Mouse (Mus musculus) lung, embryonic 15.5 days (tissue): ENCODE measurements around the gene St7. TPM values are rescaled to one million over a fixed set of nuclear protein-coding genes. Genes with fewer than 3 reads are reported as not detected.

Source experiments
- ATAC-seq: fragments of 200-750 bp; cut with Nextera tagmentation; 2 replicates; pipeline ENCODE4 v1.8.0; 2017; ENCODE audit warnings: moderate number of reproducible peaks, borderline replicate concordance; ENCODE audit not compliant: low FRiP score, low TSS enrichment; ENCODE audit errors: extremely low read depth
- H3K27ac ChIP-seq: fragments of 300-500 bp; sonication (generic); 2 replicates; pipeline ENCODE4 v1.5.1; 2015; ENCODE audit warnings: moderate library complexity, mild to moderate bottlenecking, inconsistent platforms
- H3K27me3 ChIP-seq: fragments of 300-500 bp; sonication (generic); 2 replicates; pipeline ENCODE4 v1.6.1; 2015; ENCODE audit warnings: inconsistent platforms
- H3K36me3 ChIP-seq: fragments of 300-500 bp; sonication (generic); 2 replicates; pipeline ENCODE4 v1.6.1; 2015; ENCODE audit warnings: inconsistent platforms
- H3K4me1 ChIP-seq: fragments of 300-500 bp; sonication (generic); 2 replicates; pipeline ENCODE4 v1.6.1; 2015; ENCODE audit warnings: inconsistent platforms
- H3K4me2 ChIP-seq: fragments of 300-500 bp; sonication (generic); 2 replicates; pipeline ENCODE4 v1.6.1; 2015; ENCODE audit warnings: inconsistent platforms, mild to moderate bottlenecking, moderate library complexity
- H3K4me3 ChIP-seq: fragments of 300-500 bp; sonication (generic); 2 replicates; pipeline ENCODE4 v1.5.1; 2015; ENCODE audit warnings: mild to moderate bottlenecking, inconsistent platforms
- H3K9ac ChIP-seq: fragments of 300-500 bp; sonication (generic); 2 replicates; pipeline ENCODE4 v1.6.1; 2015; ENCODE audit warnings: inconsistent platforms
- H3K9me3 ChIP-seq: fragments of 300-500 bp; sonication (generic); 2 replicates; pipeline ENCODE4 v1.6.1; 2016; ENCODE audit warnings: inconsistent platforms
- WGBS: fragments of 180-500 bp; shearing (Covaris S2); methylation state at CpG from one replicate; pipeline ENCODE4 v1.1.7; 2015; 5-methylcytosine and 5-hydroxymethylcytosine counted together
- polyA plus RNA-seq: library from polyadenylated mRNA; unstranded; fragments of >200 nt; fragmentation: Nextera tagmentation; extraction: Ambion mirVana; gene quantifications from 2 replicates; pipeline ENCODE4 v1.2.1, GENCODE M21; 2015

St7 gene
- polyA plus RNA-seq, 1 experiment from 2014 or later, result 44.0 TPM

DNA sequence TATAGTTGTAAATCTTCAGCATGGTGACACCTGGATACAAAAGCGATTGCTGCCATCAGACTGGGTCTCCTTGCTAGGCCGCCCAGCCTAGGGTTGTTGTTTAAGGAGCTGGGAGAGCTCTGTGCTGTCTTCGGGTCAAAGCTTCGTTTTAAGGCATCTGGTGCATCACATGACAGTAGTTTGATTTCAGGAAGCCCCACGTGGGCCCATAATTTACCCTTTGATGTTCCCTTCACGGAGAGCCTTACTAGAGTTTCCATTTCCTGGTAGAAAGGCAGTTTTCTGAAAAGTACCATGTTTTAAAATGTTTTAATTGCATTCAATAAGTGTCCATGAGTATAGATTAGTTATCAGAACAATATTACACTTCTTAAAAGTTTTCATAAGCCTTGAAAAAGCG is 239.1 kb downstream of the St7 start:
- H3K9me3 ChIP-seq, result no peaks in the 10 kb centered on the region
- peaks cover 11% of the 10 kb centered on the region for H3K36me3 ChIP-seq
- no peak overlapping the region for H3K4me2 ChIP-seq
- H3K4me1 ChIP-seq, result peaks cover 21% of the 10 kb centered on the region
- ATAC-seq, result no peak
- H3K27me3 ChIP-seq, result no peaks in the 10 kb centered on the region
- WGBS, result 77% methylated on average over 7 of the region's 7 CpGs
- no peak overlapping the region for H3K27ac ChIP-seq
- no peak overlapping the region for H3K9ac ChIP-seq
- H3K4me3 ChIP-seq, result no peak overlapping the region

DNA sequence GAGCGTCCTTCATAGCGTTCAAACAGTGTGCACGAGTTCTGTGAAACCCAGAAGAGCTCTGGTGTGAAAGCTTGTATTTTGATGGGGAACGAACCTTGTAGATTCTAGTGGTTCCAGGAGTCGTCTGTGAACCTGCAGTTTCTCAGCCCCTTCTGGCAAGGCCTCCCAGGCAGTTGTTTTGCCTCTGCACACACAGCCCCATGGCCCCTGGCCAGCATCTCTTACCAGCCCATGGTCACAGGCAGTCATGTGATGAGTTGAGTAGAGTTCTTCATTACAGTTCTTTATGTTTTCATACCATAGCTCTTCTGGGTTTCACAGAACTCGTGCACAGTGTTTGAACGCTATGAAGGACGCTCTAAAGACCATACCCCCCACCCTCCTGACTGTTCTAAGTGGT is 240.1 kb downstream of the St7 start:
- Histone ChIP-seq H3K9ac (no peak overlapping the region), H3K4me1 (peaks cover 17% of the 10 kb centered on the region), H3K36me3 (peaks cover 11% of the 10 kb centered on the region), H3K4me3 (no peak overlapping the region), H3K27me3 (no peaks in the 10 kb centered on the region), H3K27ac (no peak overlapping the region), H3K4me2 (no peak overlapping the region), H3K9me3 (no peaks in the 10 kb centered on the region)
- no peak for ATAC-seq
- WGBS, result 82% methylated on average over 8 of the region's 8 CpGs

- Histone ChIP-seq H3K9me3 (no peaks in the 10 kb centered on the region), H3K4me1 (peaks cover 19% of the 10 kb centered on the region), H3K27me3 (no peaks in the 10 kb centered on the region), H3K4me3 (no peak overlapping the region), H3K4me2 (no peak overlapping the region), H3K36me3 (peaks cover 10% of the 10 kb centered on the region), H3K9ac (no peak overlapping the region), H3K27ac (no peak overlapping the region)
- 45% methylated on average over 11 of the region's 11 CpGs for WGBS
- ATAC-seq, result no peak
Measured at GRCm38 (mm10) chr6:17938631-17939346, 246.1 kb downstream of the St7 start.

- Histone ChIP-seq H3K4me3 (no peak overlapping the region), H3K4me2 (no peak overlapping the region), H3K9me3 (no peaks in the 10 kb centered on the region), H3K36me3 (no peaks in the 10 kb centered on the region), H3K4me1 (peaks cover 37% of the 10 kb centered on the region), H3K27ac (peak overlapping the region; percentile 73), H3K9ac (no peak overlapping the region), H3K27me3 (no peaks in the 10 kb centered on the region)
- ATAC-seq, result peak; percentile 64
- WGBS, result 50% methylated on average over 2 of the region's 2 CpGs
Measured at GRCm38 (mm10) chr6:17941916-17942315, 249.2 kb downstream of the St7 start.

DNA sequence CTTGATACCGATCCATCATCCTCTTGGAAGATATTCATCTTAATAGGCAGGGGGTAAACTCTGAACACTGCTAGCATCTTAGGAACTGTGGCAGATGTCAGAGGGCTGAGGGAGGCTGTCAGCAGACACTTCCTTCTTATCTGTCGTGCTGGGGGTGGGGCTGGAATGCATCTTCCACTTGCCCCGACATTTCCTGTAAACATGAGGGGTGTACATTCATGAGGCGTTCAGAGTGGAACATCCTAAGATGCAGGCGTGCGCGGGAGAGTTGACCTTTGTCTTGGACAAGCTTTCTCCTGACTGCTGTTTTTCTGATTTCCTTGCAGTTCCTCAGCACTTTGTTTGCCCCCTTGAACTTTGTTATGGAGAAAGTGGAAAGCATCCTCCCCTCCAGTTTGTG is 249.6 kb downstream of the St7 start:
- Histone ChIP-seq H3K4me2 (no peak overlapping the region), H3K4me3 (no peak overlapping the region), H3K9ac (no peak overlapping the region), H3K27me3 (no peaks in the 10 kb centered on the region), H3K27ac (peak overlapping the region; percentile 73), H3K4me1 (peaks cover 40% of the 10 kb centered on the region), H3K9me3 (no peaks in the 10 kb centered on the region), H3K36me3 (no peaks in the 10 kb centered on the region)
- 35% methylated on average over 7 of the region's 7 CpGs for WGBS
- peak; percentile 81 for ATAC-seq

DNA sequence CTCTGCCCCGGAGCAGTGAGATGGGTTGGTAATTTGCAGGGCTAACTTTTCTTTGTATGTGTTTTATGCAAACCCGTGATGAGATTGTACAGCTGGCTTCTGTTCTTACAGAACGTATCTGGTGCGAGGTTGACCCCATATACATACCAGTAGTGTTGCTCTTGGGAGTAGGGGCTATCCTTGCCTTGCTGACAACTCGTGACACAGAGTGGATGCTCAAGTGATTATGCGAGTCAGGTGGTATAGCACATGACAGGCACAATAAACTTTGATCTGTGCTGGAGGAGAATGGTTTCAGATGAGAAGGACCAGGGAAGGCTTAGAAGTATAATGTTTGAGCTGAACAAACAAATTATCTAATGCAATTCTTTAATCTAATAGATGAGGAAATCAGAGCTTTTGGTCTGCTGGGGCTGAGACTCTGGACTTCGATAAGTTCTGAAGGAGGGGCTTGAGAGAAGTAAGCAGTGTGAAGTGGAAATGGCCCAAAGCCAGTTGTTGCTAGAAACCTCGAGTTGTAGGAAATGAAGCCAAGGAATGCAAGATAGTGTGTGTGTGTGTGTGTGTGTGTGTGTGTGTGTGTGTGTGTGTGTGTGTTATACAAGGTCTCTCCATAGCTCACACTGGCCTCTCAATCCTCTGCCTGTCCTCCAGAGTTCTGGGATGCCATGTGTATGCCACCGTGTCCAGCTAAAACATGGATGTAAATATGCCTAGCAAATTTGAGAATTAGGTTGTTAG is 251.3 kb downstream of the St7 start:
- H3K36me3 ChIP-seq, result no peaks in the 10 kb centered on the region
- WGBS, result 23% methylated on average over 9 of the region's 9 CpGs
- peaks cover 38% of the 10 kb centered on the region for H3K4me1 ChIP-seq
- H3K4me2 ChIP-seq, result no peak overlapping the region
- peak overlapping the region; percentile 71 for H3K27ac ChIP-seq
- H3K9me3 ChIP-seq, result no peaks in the 10 kb centered on the region
- H3K4me3 ChIP-seq, result no peak overlapping the region
- ATAC-seq, result peak; percentile 68
- no peak overlapping the region for H3K9ac ChIP-seq
- H3K27me3 ChIP-seq, result no peaks in the 10 kb centered on the region

DNA sequence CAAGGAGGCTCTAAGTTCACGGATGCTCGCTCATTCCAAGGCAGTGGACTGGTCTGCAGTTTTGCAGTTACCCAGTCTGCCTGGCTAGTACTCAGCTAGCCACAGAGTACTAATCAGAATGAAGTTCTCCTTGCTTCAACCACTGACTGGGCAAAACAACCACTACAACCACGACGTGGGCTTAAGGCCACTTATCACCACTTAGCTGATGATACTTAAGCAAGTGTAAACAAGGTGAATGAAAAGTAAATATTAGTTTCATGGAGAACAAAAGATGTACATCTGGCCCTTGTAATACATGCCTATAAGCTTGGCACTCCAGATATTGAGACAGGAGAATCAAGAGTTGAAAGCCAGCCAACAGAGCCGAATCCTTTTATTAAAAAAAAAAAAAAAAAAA is 253.7 kb downstream of the St7 start:
- Histone ChIP-seq H3K4me1 (peaks cover 38% of the 10 kb centered on the region), H3K27ac (no peak overlapping the region), H3K4me2 (no peak overlapping the region), H3K9me3 (no peaks in the 10 kb centered on the region), H3K4me3 (no peak overlapping the region), H3K27me3 (no peaks in the 10 kb centered on the region), H3K9ac (no peak overlapping the region), H3K36me3 (no peaks in the 10 kb centered on the region)
- no peak for ATAC-seq
- 28% methylated on average over 5 of the region's 5 CpGs for WGBS

GRCm38 (mm10) chr6:17947130-17947831 is 254.5 kb downstream of the St7 start:
- peaks cover 36% of the 10 kb centered on the region for H3K4me1 ChIP-seq
- no peak overlapping the region for H3K4me2 ChIP-seq
- H3K36me3 ChIP-seq, result no peaks in the 10 kb centered on the region
- H3K4me3 ChIP-seq, result no peak overlapping the region
- no peaks in the 10 kb centered on the region for H3K27me3 ChIP-seq
- WGBS, result 44% methylated on average over 11 of the region's 11 CpGs
- H3K27ac ChIP-seq, result no peak overlapping the region
- H3K9me3 ChIP-seq, result no peaks in the 10 kb centered on the region
- no peak overlapping the region for H3K9ac ChIP-seq
- no peak for ATAC-seq

DNA sequence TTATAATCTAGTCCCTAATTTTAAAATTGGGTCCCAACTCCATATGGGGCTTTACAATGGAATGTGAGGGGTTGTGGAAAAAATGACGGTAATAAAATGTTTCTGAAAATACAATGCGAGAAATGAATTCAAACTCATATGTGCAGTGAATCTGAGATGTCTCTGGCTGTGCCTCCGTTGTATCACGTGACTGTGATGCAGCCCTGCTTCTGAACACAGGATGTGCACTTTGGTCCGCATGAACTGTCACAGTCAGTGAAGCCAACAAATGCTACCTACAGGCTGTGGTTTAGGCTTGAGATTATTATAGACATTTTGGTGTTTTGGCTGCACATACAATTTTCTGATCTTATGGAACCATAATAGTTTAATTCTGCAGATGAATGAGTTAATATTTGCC is 256.4 kb downstream of the St7 start:
- no peak overlapping the region for H3K27ac ChIP-seq
- no peak overlapping the region for H3K4me3 ChIP-seq
- no peaks in the 10 kb centered on the region for H3K36me3 ChIP-seq
- H3K27me3 ChIP-seq, result no peaks in the 10 kb centered on the region
- H3K9ac ChIP-seq, result no peak overlapping the region
- 79% methylated on average over 5 of the region's 5 CpGs for WGBS
- H3K9me3 ChIP-seq, result no peaks in the 10 kb centered on the region
- H3K4me1 ChIP-seq, result peaks cover 19% of the 10 kb centered on the region
- no peak for ATAC-seq
- H3K4me2 ChIP-seq, result no peak overlapping the region

DNA sequence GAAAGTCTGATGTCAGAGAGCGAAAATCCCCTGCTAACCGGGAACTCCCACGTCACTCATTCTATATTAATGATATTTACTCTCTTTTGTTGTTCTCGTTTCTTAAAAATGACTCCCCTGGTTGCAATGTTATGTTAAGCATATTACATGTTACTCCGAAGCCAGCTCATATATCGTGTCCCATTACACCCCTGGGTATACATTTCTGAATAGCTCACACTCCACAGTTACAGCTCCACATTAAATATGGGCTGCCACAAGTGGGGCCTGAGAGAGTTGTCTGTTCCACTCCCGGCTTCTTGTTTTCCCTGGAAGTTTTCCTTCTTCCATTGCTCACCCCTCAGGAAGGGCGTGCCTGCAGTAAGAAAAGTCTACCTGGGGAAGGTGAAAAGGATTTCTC is 259.0 kb downstream of the St7 start:
- ATAC-seq, result no peak
- Histone ChIP-seq H3K9ac (no peak overlapping the region), H3K27me3 (no peaks in the 10 kb centered on the region), H3K36me3 (no peaks in the 10 kb centered on the region), H3K9me3 (no peaks in the 10 kb centered on the region), H3K4me1 (0 out of 2 replicates have a peak, but pooled peaks cover 4% of the 10 kb centered on the region), H3K4me2 (no peak overlapping the region), H3K27ac (no peak overlapping the region), H3K4me3 (no peak overlapping the region)
- 77% methylated on average over 8 of the region's 8 CpGs for WGBS

- H3K4me1 ChIP-seq, result no peaks in the 10 kb centered on the region
- no peak overlapping the region for H3K4me3 ChIP-seq
- H3K27ac ChIP-seq, result peak overlapping the region; percentile 60
- 37% methylated on average over 3 of the region's 3 CpGs for WGBS
- no peak overlapping the region for H3K4me2 ChIP-seq
- no peaks in the 10 kb centered on the region for H3K36me3 ChIP-seq
- no peaks in the 10 kb centered on the region for H3K27me3 ChIP-seq
- H3K9ac ChIP-seq, result no peak overlapping the region
- ATAC-seq, result peak; percentile 77; the same call in 1 of the 2 replicates
- H3K9me3 ChIP-seq, result no peaks in the 10 kb centered on the region
Measured at GRCm38 (mm10) chr6:17963455-17963854, 270.7 kb downstream of the St7 start.
